Mouse (Mus musculus) frontal cortex, postnatal 36 days (tissue): ENCODE measurements around the gene Ifnk.

Experiments used
- DNase-seq, 2 experiments: peaks; one replicate each; pipeline ENCODE4 v3.0.0; 2022; ENCODE audit warnings: low spot score in 2 of 2

The Ifnk gene

DNA sequence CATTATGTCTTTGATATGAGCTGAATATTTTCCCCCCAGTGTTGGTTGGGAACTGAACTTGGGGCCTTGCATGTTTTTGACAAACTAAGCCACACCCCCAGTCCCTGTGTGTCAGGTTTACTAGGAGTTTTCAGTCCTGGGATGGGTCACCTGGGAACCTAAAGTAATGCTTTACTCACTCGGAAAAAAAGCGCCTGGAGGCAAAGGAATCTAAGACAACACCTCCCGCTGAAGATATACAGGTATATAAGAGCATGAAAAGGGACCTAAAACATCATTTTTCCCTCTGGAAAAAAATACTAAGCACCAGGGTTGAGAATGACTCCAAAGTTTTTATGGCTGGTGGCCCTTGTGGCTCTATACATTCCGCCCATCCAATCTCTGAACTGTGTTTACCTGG, at the start of gene Ifnk:
Gene Ifnk, plus strand, starts transcription at position 301 of the 400 bp plus-strand sequence.
- no peak for DNase-seq

DNA sequence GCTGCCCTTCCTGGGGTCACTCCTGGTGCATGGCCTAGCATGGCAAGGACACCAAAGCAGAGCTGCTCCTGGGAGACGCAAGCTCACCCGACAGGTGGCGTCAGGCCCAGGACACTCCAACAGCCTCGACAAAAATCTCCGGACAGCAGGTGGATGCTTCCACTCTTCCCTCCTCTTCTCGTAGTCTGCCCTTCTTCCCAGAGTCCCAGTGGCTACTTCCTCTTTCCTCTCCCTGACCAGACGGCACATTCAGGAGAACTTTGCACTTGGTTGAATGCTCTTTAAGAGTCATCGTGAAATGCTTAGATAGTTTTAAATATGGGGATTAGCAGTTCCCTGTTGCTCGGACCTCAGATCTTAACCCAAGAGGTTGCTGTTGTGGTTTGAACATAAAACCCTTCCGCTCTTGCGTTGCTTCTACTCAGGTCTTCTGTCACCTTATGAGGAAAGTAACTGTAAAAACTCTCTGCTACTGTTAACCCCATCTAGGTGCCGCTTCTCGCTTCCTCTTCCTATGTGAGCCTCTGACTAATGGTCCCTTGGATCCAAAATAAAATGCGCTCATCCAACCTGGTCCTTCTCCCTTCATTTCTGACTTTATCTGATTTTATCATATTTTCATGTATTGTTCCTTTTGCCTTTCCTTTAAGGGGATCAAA, 46.6 kb upstream of the Ifnk start:
- no peak for DNase-seq

DNA sequence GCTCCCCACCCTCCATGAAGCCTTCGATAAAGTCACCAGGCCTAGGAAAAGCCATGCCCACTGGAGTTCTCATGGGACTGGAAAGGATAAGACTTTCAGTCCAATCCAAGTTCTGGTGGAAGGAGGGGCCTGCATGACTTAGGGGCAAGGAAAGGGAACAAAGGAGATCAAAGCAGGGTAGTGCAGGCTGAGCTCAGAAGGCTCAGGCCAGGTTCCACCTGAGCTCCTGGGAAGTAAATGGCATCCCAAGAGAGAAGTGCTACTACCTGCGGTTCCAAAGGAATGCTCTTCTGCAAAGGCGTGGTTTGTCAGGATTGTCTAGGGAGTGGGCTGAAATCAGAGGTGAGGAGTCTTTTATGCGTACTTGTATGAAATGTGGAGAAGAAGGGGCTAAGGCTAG, 39.4 kb upstream of the Ifnk start:
- DNase-seq = no peak

DNA sequence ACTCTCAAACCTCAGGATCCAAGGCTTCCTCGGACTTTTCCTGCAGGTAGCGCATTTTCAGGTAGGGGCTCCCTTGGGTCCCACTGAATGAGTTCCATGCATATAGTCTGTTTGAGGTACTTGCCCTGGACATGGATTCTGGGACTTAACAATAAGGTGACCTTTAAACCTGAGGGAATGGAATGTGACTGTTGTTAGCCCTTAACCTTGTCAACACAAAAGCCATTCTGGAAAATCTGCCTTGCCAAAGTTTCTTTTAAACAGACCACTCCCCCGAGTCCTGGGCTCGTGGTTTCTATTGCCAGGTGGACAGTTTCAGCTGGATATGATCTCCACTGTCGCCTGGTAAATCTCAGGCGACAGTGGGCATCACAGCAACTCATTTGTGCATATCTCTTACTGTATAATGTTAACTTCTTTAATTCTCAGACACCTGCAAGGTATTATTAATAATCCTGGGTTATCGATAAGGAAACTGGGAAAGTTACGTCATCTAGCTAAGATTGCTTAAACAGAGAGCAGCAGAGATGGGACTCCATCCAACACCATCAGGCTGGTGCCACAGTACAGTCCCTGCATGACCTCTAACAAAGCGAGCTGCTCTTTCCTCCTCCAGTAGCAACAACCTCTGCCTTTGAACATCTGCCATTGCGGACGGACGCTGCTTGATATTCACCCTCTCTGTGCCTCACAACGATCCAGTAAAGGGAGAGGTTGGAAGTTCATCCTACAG, 38.2 kb upstream of the Ifnk start:
- DNase-seq = no peak

DNA sequence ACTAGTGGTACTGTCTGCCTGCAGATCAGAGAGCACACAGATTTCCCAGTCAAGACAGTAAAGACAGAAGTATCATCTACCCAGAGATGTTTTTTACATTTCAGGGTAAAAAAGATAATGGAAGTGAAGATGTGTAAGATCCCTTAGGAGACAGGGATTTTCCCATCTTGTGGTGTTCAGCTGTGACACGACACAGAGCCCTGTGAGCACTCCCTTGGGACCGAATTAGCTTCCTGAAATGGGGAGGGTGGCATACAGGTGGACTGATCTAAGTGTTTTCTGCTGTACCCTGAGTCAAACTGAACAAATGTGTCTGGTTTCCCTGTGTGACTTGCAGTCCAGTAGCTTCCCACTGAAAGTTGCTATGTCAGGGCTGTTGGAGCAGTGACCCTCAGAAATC, 36.9 kb upstream of the Ifnk start:
- DNase-seq = no peak

DNA sequence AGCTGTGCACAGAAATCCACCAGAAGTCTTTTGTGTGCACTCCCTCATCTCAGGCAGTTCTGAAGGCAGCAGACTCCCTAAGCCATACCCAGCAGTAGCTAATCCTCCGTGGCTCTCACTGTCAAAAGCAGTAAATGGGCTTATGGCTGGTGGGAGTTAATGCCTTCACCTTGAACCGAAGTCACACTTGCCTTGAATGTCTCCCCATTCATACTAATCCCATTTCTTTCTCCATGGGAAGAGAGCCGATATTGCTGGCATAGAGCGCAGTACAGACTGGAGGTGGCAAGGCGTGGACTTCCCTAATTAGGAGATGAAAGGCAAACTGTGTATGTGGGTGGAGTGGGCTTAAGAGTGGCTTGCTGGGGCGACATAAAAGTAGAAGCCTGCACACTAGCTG, 35.9 kb upstream of the Ifnk start:
- DNase-seq = no peak

DNA sequence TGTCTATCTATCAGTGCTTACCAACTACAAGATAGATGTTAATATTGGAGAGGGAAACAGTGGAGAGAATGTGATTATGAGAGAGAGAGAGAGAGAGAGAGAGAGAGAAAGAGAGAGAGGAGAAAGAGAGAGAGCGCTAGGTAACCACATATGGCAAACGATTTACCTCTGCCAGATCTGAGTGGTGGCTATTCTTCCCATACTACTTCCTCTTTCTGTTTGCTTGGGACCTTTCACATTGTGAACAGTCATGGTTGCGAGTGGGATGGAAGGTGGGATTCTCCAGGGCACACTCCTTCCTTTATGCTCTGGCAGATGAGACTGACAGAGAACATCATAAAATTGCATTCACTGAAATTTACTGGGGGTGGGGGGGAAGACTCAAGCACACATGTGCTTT, 34.7 kb upstream of the Ifnk start:
- DNase-seq = no peak

DNA sequence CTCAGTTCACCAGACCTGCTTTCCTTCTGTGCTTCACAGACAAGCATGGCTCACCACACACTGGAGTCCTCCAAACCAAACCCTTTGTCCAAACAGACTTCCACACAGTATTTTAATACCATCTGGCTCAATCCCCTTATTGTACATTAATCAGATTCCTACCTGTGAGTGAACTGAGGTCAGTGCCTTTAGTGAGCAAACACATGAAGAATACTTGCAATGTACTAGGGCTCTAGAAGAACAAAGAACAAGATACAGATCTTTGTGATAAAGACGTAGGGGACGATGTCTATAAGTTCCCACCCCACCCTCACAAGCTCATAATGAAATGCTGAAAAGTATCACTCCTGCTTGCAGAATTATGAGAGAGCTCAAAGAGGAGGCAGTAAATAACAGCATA, 33.0 kb upstream of the Ifnk start:
- no peak for DNase-seq

DNA sequence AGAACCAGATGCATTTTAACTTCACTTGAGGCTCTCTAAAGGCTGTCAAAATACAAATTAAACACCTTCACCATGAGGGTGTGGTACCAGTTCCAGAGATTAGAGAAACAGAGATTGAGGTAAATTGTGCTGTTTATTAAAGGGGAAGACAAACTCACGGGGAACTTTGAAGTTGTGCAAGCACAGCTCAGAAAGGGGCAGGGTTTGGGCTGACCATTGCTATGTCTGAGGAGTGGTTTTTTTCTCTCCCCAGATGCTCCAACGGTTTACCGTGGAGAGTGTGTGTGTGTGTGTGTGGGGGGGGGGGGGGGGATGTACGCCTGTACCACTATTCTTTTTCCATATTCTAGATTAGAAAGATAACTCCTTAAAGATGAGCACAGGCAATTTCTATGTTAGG, 31.7 kb upstream of the Ifnk start:
- no peak for DNase-seq

DNA sequence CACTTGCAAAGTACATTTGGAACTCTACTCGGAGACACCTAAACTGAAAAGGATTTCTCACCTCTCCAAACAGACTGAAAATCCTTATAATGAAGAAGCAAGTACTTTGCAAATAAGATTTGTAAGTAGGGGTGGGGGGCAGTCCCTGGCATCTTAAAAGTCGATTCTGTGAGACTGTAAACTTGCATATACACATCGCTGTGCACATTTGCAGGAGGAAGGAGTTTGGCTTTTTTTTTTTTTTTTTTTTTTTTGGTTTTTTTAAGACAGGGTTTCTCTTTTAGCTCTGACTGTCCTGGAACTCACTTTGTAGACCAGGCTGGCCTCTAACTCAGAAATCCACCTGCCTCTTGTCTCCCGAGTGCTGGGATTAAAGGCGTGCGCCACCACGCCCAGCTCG, 31.3 kb upstream of the Ifnk start:
- DNase-seq = no peak

DNA sequence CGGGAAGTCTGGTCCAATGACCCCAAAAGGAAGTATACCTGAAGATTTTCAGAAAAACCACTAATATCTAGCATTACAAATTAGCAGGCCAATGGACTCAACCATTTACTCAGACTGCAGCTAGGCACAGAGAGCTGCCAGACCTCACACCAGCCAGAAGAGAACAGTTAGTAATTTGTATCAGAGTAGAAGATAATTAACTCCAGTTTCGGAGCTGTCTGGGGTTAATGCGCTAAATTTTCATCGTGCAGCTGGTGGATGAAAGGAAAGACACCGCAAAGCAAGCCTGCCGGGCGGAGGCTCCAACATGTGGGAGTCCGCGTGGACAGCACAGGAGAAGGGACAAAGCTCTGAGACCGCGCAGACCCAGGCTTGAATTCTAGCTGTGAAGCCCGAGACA, 30.8 kb upstream of the Ifnk start:
- DNase-seq = peak in 1 of 2 experiments; percentile 13

DNA sequence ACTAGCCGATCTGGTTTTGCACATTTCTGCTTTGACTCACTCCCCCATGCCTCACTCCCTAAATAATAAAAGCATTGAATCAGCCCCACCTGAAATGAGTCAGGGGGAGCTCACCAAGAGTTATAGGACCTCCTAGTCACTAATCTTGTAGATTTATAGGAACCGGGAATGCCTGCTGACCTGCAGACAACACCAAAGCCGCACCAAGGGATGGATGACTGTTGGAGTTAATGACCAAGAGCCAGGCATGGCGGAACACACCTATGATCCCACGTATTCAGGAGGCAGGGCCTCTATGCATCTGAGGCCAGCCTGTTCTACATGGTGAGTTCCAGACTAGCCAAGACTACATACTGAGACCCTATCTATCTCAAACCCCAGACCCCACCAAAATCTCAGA, 28.8 kb upstream of the Ifnk start:
- DNase-seq = no peak

DNA sequence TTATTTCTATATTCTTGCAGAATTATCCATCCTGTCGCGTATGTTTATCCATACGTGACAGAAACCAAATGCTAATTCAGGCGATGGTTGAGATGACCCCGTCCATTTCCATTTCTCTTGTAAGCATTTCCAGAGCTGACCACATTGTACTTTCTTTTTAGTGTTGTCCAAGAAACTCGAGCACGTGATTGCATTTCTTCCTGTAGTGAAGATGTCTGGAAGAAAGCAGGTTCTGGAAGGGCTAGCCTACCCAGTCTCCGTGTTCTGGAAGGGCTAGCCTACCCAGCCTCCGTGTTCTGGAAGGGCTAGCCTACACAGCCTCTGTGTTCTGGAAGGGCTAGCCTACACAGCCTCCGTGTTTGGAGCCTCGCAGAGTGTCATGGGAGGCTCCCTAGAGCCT, 27.8 kb upstream of the Ifnk start:
- no peak for DNase-seq

DNA sequence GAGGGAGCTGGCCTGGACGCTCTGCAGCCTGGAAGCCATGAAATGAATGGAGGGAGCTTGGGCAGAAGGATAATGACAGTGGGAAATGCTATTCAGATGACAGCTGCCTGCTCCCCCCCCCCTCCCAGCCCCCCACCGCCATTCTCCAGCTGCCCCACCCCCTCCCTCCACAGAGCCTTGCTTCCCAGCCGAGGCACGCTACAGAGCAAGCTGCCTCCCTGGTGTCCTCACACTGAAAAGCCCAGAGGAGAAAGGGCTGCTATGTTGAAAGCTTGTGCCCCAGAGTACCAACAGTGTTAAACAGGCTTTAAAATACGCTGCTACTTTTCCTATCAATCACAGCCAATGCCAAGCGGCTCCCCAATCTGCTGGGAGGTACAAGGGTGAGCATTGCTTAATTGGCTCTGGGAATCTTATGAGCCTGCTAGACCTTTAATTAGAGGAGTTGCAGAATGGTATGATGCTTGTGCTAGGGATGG, 26.5 kb upstream of the Ifnk start:
- DNase-seq = no peak

DNA sequence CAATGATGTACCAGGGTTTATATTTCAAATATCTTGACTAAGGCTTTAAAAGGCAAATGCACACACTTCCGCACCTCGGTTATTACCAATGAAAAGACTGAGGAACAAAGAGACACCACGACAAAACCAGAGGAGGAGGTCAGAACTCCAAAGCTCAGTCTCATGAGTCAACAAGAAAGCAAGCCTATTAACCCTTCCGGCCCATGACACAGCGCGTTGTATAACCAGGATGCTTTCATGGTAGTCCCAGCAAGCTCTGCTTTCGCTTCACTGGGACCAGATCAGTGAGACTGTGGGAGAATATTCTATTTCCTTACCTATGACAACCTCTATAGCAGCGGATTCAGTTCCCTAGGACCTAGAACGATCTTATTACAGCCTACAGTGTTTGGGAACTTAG, 25.1 kb upstream of the Ifnk start:
- no peak for DNase-seq

DNA sequence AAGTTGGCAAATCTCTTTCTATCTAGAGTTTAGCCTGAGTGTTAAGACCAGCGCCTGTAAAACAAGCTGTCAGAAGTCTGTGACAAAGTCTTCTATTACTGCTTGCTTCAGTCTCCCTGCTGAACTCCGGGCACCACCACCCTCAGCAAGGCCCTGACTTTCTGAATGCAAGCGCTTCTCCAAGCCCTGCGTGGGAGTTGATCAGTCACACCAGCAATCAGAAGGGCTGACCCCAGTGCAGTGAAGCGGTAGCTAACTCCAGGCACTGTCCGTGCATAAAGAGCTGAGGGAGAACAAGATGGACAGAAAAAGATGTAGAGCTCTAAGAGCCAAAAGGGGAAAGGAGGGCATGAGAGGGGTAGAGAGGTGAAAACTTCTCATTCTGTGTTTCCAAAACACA, 24.1 kb upstream of the Ifnk start:
- DNase-seq = no peak

DNA sequence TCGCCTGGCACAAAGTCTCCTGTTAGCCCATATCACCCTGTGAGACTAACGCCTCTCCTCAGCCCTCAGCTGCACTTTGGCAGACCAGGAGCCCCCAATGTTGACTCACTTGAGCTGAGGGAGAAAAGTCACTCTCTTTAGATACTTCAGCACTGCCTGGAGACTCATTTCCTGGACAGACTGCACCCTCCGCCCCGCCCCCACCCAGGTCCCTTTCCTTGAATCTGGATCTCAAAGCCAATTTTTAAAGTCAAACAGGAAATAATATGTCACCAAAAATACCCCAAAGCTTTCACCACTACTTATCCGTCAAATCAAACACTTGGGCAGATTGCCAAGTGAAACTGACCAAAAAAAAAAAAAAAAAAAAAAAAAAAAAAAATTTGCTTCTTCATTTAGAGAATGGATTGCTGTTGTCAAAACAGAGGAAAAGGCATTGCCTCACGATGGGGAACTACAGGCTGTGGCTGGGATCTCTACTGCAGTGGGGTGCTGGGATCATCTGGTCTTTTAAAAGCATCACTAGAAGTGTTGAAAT, 21.4 kb upstream of the Ifnk start:
- DNase-seq = no peak

DNA sequence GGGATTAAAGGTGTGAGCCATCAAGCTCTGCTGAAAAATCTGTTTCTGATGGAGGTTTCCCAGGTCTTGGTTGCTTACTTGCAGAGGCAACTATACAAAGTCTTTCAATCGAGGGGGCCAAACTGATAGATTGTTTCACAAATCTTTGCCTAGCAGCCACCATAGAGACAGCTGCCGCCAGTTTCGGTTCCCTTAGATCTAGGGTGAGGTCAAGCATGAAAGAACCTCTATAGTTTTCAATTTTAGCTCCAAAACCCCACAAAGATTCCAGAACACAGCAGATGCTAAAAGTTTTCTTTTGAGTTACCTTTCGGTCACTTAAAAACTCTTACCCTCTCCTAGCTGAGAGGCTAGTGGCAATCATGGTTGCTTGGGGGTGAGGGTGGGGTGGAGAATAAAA, 20.3 kb upstream of the Ifnk start:
- no peak for DNase-seq

DNA sequence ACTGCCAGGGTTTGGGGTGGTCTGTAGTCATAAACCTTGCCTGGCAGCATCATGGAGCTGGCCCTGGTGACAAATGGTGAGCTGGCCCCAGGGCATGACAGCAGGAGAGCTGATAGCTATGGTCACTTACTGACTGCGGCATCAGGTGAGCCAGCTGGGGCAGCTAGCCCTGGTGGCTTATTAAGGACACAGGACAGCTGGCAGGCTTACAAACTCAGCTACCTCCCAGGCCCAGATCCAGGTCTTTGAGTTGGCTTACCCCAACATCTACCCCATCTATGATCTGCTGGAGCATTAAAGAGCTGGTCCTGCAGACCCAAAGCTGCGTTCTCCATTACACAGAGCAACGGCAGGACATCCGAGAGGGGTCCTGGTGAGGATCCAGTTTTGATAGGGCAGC, 18.4 kb upstream of the Ifnk start:
- no peak for DNase-seq

DNA sequence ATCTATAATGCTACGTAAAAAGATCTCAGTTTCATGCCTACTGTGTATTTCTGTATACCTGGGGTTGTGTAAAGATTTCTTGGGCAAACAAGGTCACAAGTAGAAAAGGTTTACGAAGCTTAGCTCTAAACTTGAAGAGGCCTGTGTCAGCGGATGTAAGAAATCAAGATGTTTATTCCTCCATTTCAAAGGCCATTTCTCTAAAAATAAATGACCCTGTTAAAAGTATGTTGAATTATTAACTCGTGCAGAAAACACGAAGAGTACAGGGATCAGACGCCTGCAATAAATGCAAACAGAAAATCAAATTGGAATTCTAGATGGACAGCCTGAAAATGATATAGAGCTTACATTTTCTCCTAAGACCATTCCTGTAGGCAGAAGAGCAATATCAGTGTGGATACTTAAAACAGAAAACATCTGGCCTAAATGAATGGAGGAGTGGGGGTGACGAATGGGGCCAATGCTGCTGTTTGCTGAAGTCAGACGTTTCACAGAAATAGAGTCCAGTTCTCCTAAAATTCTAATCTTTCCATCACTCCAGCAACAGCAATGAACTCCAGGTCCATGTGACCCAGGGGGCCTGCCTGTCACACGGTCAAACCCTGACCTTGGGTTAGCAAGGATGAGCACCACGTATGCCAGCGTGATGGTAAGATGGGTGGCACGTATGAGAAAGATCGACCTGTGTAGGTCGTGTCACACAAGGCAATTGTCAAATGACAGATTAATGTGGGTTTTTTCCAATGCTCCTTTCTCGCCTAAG, 16.8 kb upstream of the Ifnk start:
- no peak for DNase-seq

DNA sequence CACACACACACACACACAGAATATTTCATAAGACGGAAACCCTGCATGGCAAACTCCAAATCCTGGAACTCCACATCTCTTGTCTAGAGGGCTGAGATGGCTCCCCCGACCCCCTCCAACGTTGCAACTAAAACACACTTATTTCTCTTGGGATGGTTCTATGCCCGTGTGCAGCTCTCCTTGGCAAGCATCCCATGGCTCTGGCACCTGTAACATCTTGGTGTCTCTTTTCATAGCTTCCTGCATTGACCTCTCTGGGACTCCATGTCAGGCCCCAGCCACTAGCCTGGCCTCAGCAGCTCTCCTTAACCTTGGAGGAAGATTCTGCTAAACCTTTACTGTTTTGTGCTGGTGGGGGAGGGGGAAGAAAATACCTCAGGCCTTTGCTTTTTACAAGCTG, 16.1 kb upstream of the Ifnk start:
- no peak for DNase-seq

DNA sequence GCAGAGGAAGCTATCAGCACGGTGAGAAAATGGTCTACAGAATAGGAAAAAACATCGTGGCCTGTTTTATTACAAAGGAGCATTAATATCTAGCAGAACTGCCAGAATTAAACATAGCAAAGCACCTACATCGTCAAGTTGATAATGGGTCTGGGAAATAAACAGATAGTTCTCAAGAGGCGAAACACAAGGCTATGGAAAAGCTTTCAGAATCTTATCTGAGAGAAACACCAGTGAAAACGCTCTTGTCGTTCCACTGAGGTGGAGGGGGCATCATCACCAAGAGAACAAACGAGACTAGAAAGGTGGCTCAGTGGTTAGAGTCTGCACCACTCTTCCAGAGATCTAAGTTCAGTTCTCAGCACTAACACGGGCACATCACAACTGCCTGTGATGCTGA, 14.9 kb upstream of the Ifnk start:
- no peak for DNase-seq

DNA sequence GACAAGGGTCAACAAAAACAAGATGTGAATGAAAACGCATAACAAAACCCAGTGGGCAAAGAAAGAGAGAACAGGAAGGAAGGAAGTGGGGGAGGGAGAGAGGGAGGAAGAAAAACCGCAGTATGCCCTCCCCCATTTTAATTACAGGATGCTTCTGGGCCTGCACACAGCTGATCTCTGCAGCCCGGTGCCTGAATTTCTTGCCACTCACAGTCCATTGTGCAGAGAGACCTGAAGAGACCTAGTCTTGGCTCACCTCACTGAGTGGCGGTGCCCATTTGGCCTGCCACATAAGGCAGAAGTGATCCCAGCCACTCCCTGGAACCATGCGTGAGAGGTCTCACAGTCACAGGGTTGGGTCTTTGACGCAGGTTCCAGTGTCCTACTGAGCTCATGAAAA, 13.8 kb upstream of the Ifnk start:
- DNase-seq = no peak
